Mouse (Mus musculus) heart, embryonic 16.5 days (tissue): ENCODE results near the gene Dlg2. TPM values are rescaled to one million over a fixed set of nuclear protein-coding genes. Genes with fewer than 3 reads are reported as not detected.

Experiments
- ATAC-seq: fragments of 200-750 bp; cut with Nextera tagmentation; replicated peaks from 2 replicates; pipeline ENCODE4 v1.8.0; 2017; ENCODE audit warnings: moderate number of reproducible peaks; ENCODE audit not compliant: insufficient read depth, low FRiP score; ENCODE audit errors: extremely low read depth
- H3K27ac ChIP-seq: fragments of 300-500 bp; sonication (generic); 2 replicates; pipeline ENCODE4 v1.5.1; 2014; ENCODE audit warnings: mild to moderate bottlenecking, low read length, control low read depth, moderate library complexity
- H3K27me3 ChIP-seq: fragments of 300-500 bp; sonication (generic); 2 replicates; pipeline ENCODE4 v1.6.1; 2014; ENCODE audit warnings: low read length, mixed read lengths; ENCODE audit not compliant: control insufficient read depth, insufficient read depth
- H3K36me3 ChIP-seq: fragments of 300-500 bp; sonication (generic); 2 replicates; pipeline ENCODE4 v1.6.1; 2014; ENCODE audit not compliant: control insufficient read depth, insufficient read depth
- H3K4me1 ChIP-seq: fragments of 300-500 bp; sonication (generic); 2 replicates; pipeline ENCODE4 v1.6.1; 2014; ENCODE audit warnings: low read length, mixed read lengths; ENCODE audit not compliant: control insufficient read depth, insufficient read depth
- H3K4me2 ChIP-seq: fragments of 300-500 bp; sonication (generic); 2 replicates; pipeline ENCODE4 v1.6.1; 2014; ENCODE audit warnings: low read depth, mild to moderate bottlenecking, control low read depth, low read length
- H3K4me3 ChIP-seq: fragments of 300-500 bp; sonication (generic); 2 replicates; pipeline ENCODE4 v1.5.1; 2014; ENCODE audit warnings: mild to moderate bottlenecking, control low read depth, low read length
- H3K9ac ChIP-seq: fragments of 300-500 bp; sonication (generic); 2 replicates; pipeline ENCODE4 v1.6.1; 2014; ENCODE audit warnings: low read length, control low read depth
- H3K9me3 ChIP-seq: fragments of 300-500 bp; sonication (generic); replicated peaks from 2 replicates; pipeline ENCODE4 v1.6.1; 2016; ENCODE audit warnings: low read length; ENCODE audit not compliant: control insufficient read depth
- WGBS: fragments of 180-500 bp; shearing (Covaris S2); extraction: QIAGEN DNeasy Blood & Tissue Kit; methylation state at CpG from one replicate; pipeline ENCODE4 v1.1.7; 2014; 5-methylcytosine and 5-hydroxymethylcytosine counted together
- polyA plus RNA-seq: library from polyadenylated mRNA; unstranded; fragments of >200 nt; fragmentation: Nextera tagmentation; extraction: Ambion mirVana; gene quantifications from 2 replicates; pipeline ENCODE4 v1.2.1, GENCODE M21; 2015

Gene Dlg2
- polyA plus RNA-seq, 1 experiment from 2014 or later: 7.7 TPM

DNA sequence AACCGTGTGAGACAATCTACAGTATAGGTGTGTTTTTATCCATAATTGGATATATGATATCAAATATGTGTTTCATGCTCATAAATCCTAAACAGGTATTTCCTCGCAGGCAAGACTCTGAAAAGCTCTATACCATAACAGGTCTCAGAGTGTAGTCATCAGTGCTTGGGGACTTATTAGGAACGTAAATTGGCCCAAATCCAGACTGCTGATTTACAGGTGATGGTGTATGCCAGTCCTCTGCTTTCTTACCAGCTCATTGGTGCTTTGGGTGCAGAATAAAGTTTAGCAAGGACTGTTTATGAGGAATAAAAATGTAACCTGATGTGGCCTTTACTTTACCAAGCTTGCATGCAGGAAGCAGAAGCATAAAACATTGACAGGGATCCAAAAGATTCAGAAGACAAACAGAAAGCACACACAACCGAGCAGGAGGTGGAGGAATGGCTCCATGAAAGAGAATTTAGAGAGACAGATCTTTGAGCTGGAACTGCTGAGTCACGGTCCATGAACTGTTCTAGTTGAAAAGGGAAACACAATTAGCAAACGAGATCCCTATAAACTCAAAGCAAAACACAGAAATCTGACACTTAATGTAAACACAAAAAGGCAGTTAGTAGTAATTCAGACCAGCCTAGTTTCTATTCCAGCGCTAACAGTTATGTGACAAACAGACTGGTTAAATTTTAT lies 226.8 kb downstream of the Dlg2 start:
- Histone ChIP-seq H3K36me3 (no peaks in the 10 kb centered on the region), H3K4me2 (no peak overlapping the region), H3K4me1 (no peaks in the 10 kb centered on the region), H3K27ac (no peak overlapping the region), H3K9me3 (no peaks in the 10 kb centered on the region), H3K4me3 (no peak overlapping the region), H3K9ac (no peak overlapping the region), H3K27me3 (no peaks in the 10 kb centered on the region)
- WGBS: 60% methylated on average over 7 of the region's 7 CpGs
- no peak for ATAC-seq

DNA sequence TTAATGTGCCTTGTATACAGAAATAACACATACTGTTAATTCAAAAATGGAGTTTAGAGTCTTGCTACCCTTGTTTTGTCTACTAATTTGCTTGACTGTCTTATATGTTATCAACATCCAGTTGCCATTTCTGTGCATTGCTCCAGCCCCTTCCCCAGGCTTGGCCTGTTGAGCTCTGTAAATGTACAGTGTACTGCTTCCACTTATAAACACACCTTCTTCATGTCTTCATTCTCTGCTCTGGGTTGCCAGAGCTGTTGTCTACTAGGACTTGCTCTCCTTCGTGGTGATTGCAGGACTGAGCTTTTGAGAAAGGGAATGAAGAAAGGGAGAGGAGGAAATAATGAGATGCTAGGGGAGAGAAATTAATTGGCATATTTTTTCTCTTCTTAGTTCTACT lies 227.5 kb downstream of the Dlg2 start:
- H3K4me2 ChIP-seq: no peak overlapping the region
- no peak overlapping the region for H3K9ac ChIP-seq
- no peak overlapping the region for H3K4me3 ChIP-seq
- no peaks in the 10 kb centered on the region for H3K9me3 ChIP-seq
- WGBS: 58% methylated on average over 1 of the region's 1 CpGs
- H3K27ac ChIP-seq: no peak overlapping the region
- H3K27me3 ChIP-seq: no peaks in the 10 kb centered on the region
- no peak for ATAC-seq
- no peaks in the 10 kb centered on the region for H3K4me1 ChIP-seq
- no peaks in the 10 kb centered on the region for H3K36me3 ChIP-seq

DNA sequence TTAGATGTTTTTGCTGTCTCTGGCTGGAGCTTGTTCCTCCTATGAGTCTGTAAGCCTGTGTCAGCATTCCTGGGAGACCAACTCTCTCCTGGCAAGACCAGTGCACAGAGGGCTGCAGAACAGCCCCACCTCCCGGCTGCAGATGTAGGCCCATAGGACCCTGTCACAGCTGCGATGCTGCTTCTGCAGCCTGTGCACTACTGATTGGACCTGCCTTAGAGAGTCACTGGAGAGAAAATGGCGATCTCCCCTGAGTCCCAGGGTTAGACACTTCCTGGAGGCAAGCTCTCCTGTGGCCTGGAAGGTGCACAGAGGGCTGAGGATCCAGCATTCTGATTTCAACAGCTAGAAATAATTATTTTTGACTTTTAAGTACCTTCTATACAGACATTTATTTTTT lies 257.6 kb downstream of the Dlg2 start:
- Histone ChIP-seq H3K9me3 (no peaks in the 10 kb centered on the region), H3K4me3 (no peak overlapping the region), H3K36me3 (no peaks in the 10 kb centered on the region), H3K27ac (no peak overlapping the region), H3K9ac (no peak overlapping the region), H3K27me3 (no peaks in the 10 kb centered on the region), H3K4me2 (no peak overlapping the region), H3K4me1 (no peaks in the 10 kb centered on the region)
- 50% methylated on average over 3 of the region's 3 CpGs for WGBS
- ATAC-seq: no peak

DNA sequence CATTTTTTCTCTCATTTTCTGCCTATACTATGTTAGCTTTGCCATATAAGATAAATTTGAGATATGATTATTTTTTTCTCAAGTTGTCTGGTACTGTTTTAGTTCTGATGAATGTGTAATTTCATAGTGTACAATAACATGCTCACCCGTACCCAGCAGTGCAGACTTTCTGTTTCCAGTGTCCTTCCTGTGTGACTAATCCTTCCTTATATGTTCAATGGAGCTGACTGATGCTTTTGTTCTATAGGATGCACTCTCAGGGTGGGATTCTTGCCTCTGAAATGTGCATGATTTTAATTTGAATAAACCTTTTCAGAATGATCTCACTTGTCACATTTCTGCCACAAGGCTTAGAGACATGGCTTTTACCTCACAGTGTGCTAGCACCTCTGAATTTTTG lies 259.9 kb downstream of the Dlg2 start:
- Histone ChIP-seq H3K9ac (no peak overlapping the region), H3K36me3 (no peaks in the 10 kb centered on the region), H3K27ac (no peak overlapping the region), H3K4me2 (no peak overlapping the region), H3K4me3 (no peak overlapping the region), H3K4me1 (no peaks in the 10 kb centered on the region), H3K9me3 (no peaks in the 10 kb centered on the region), H3K27me3 (no peaks in the 10 kb centered on the region)
- no peak for ATAC-seq
- 56% methylated on average over 1 of the region's 1 CpGs for WGBS

DNA sequence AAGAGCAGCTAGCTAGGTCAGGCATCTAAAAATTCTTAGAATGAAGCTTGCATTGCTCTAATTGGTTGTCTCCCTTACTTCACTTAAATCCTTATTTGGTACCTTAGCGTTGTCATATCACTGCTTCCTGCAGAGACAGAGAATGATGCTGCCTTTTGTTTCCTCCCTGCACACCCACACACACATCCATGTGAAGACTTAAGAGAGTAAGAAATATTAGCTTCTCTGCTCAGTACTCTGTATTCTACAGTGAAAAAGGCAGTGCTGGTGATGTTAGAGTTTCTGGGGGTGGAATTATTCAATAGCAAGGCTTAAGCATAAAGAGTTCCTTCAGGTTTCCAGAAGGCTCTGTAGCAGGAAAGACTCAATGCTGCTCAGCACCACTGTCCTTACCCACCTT lies 272.2 kb downstream of the Dlg2 start:
- 79% methylated on average over 1 of the region's 1 CpGs for WGBS
- H3K36me3 ChIP-seq: no peaks in the 10 kb centered on the region
- no peak for ATAC-seq
- no peak overlapping the region for H3K4me3 ChIP-seq
- no peaks in the 10 kb centered on the region for H3K4me1 ChIP-seq
- no peak overlapping the region for H3K9ac ChIP-seq
- H3K27ac ChIP-seq: no peak overlapping the region
- no peak overlapping the region for H3K4me2 ChIP-seq
- no peaks in the 10 kb centered on the region for H3K27me3 ChIP-seq
- H3K9me3 ChIP-seq: no peaks in the 10 kb centered on the region

DNA sequence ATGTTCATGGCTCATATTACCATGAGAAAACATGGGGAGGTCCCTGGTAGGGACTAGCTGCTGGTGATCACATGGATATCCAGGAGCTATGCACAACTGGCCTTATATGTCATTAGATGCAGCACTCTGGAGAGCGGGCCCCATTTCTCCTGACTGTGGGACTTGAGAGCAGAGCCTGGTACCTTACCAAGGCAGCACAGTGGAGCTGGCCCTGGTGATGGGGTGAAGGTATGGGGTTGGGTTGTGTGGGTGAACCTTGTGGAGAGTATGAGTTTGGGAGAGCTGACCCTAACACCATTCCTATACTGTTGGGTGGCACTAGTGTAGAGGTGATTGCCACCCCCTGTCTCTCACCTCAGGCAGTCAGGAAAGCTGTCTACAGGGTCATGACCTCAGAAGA lies 311.5 kb downstream of the Dlg2 start:
- 88% methylated on average over 1 of the region's 1 CpGs for WGBS
- no peak overlapping the region for H3K4me2 ChIP-seq
- H3K36me3 ChIP-seq: no peaks in the 10 kb centered on the region
- H3K4me3 ChIP-seq: no peak overlapping the region
- no peak overlapping the region for H3K27ac ChIP-seq
- no peak overlapping the region for H3K9ac ChIP-seq
- ATAC-seq: no peak
- no peaks in the 10 kb centered on the region for H3K27me3 ChIP-seq
- H3K4me1 ChIP-seq: no peaks in the 10 kb centered on the region
- H3K9me3 ChIP-seq: no peaks in the 10 kb centered on the region

DNA sequence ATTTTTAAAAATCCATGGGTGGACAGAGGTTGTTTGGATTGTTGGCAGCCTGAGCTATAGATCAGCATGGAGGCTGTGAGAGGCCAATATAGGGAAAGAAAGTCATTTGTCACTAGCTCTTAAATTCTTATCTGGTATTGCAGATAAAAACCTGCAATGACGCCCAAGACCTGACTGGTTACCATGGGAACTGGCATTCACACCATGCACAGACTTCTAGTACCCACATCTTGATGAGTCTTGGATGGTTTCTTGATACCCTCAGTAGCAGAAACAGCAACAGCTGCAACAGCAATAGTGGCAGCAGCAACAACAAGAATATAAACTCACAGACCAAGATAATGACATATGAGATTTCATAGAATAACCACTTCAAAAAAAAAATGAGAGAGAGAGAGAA lies 315.1 kb downstream of the Dlg2 start:
- Histone ChIP-seq H3K27ac (no peak overlapping the region), H3K9me3 (no peaks in the 10 kb centered on the region), H3K4me3 (no peak overlapping the region), H3K4me1 (no peaks in the 10 kb centered on the region), H3K9ac (no peak overlapping the region), H3K36me3 (no peaks in the 10 kb centered on the region), H3K4me2 (no peak overlapping the region), H3K27me3 (no peaks in the 10 kb centered on the region)
- ATAC-seq: no peak
- WGBS: 5% methylated on average over 1 of the region's 1 CpGs

DNA sequence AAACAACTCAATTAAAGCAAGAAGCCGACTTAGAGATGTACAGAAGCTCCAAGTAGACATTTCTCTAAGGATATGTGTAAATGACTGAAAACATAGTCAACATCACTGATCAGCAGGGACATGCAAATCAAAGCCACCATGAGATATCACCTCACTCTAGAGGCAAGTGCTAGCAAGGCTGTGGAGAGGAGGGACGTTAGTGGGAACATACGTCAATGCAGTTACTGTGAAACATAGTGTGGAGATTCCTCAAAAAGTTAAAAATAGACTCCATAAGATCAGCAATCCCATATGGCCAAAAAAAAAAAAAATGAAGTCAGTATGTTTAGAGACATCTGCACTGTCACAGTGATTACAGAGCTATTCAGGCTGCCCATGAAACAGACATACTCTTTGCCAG lies 349.2 kb downstream of the Dlg2 start:
- WGBS: 69% methylated on average over 3 of the region's 3 CpGs
- Histone ChIP-seq H3K36me3 (no peaks in the 10 kb centered on the region), H3K27me3 (no peaks in the 10 kb centered on the region), H3K27ac (no peak overlapping the region), H3K4me3 (no peak overlapping the region), H3K9ac (no peak overlapping the region), H3K4me1 (no peaks in the 10 kb centered on the region), H3K9me3 (no peaks in the 10 kb centered on the region), H3K4me2 (no peak overlapping the region)
- no peak for ATAC-seq

DNA sequence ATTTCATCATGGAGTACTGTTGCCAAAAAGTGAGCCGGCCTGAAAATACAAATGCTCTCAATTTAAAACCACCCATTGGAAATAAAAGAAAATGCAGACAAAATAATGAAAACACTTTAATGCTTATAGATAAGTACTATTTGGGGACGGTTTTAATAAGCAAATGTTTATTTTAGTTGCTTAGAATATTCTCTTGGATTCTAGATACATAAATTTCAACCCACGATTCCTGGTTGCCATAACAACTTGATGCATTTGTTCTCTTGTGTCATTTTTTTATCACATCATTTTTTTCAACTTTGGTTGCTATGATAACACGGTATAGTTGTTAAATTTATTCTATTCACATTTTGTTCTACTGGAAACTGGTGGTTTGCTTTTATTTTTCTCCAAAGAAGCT lies 364.8 kb downstream of the Dlg2 start:
- H3K9ac ChIP-seq: no peak overlapping the region
- no peaks in the 10 kb centered on the region for H3K9me3 ChIP-seq
- ATAC-seq: no peak
- H3K4me3 ChIP-seq: no peak overlapping the region
- no peaks in the 10 kb centered on the region for H3K27me3 ChIP-seq
- H3K4me1 ChIP-seq: no peaks in the 10 kb centered on the region
- WGBS: 57% methylated on average over 4 of the region's 4 CpGs
- H3K4me2 ChIP-seq: no peak overlapping the region
- no peak overlapping the region for H3K27ac ChIP-seq
- H3K36me3 ChIP-seq: no peaks in the 10 kb centered on the region
